Mouse (Mus musculus) gastrocnemius, adult 2 months (tissue): Measurements from ENCODE around the gene Ly6g. TPM values are rescaled to one million over a fixed set of nuclear protein-coding genes. Genes with fewer than 3 reads are reported as not detected.
A peak's percentile ranks its signal among the peaks of the same experiment; 100 is the strongest.
"Not testable (repeated sequence)": the region's sequence is repeated elsewhere in the genome, so short reads cannot be mapped to it uniquely, and the experiment has no call there.

Experiments used
- DNase-seq: peaks from one replicate; pipeline ENCODE4 v3.0.0; 2022
- H3K27ac ChIP-seq: fragments of 200-600 bp; 2 replicates; pipeline ENCODE4 v1.8.1; 2022; ENCODE audit warnings: mild to moderate bottlenecking
- H3K4me3 ChIP-seq: fragments of 200-600 bp; 2 replicates; pipeline ENCODE4 v1.8.1; 2022; ENCODE audit warnings: mild to moderate bottlenecking, moderate library complexity
- CTCF ChIP-seq: fragments of 200-600 bp; IDR thresholded peaks from 2 replicates; pipeline ENCODE4 v1.8.1; 2022; ENCODE audit warnings: antibody characterized with exemption, mild to moderate bottlenecking, moderate library complexity
- intact Hi-C: fragments of 180-260 bp; cut with DNase I; formaldehyde crosslinking; loops from one replicate; pipeline ENCODE4 v1.15.1; 2025
- total RNA-seq, 2 experiments: library from RNA; stranded (reverse); gene quantifications; 2 replicates each; pipeline ENCODE4 v1.2.3; 2021

The Ly6g gene
- total RNA-seq, 2 experiments from 2014 or later, result not detected

GRCm38 (mm10) chr15:75157646-75158045 lies 2.6 kb downstream of the Ly6g start:
- DNase-seq, result no peak
- H3K4me3 ChIP-seq, result no peak overlapping the region
- H3K27ac ChIP-seq, result no peak overlapping the region
- TF ChIP-seq CTCF, result no peak
- intact Hi-C loops, result no loop called here

- no peak overlapping the region for H3K27ac ChIP-seq
- TF ChIP-seq CTCF, result peak; percentile 57
- intact Hi-C loops, result no loop called here
- no peak for DNase-seq
- H3K4me3 ChIP-seq, result no peak overlapping the region
These were observed 20.5 kb downstream of the Ly6g start for GRCm38 (mm10) chr15:75175506-75175905.

- DNase-seq, result no peak
- intact Hi-C loops, result no loop called here
- TF ChIP-seq CTCF, result no peak
- no peak overlapping the region for H3K4me3 ChIP-seq
- H3K27ac ChIP-seq, result no peak overlapping the region
These were observed 31.3 kb downstream of the Ly6g start for GRCm38 (mm10) chr15:75186291-75186690.

- Histone ChIP-seq H3K27ac (no peak overlapping the region), H3K4me3 (no peak overlapping the region)
- no peak for DNase-seq
- intact Hi-C loops, result no loop called here
- TF ChIP-seq CTCF, result peak; percentile 47
These were observed 34.1 kb downstream of the Ly6g start for GRCm38 (mm10) chr15:75189116-75189515.

DNA sequence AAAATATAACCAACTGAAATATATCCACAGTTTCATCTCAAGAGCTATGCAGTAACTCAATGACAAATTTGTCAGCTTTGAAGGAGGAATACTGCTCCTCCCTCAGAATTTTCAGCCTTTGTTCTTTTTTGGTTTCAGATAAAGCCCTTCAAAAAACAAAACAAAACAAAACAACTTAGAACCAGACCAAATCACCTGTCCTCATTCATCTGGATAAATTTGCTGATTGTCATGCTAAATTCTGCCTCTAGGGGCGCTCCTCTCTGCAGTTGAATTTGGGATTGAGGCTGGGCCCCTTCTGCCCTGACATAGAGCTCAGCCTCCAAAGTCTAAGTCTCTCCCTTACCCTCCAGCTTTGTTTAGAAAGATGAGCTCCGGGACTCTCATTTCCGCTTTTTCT lies 35.5 kb downstream of the Ly6g start:
- DNase-seq, intact Hi-C loops, H3K27ac ChIP-seq, H3K4me3 ChIP-seq: not testable (repeated sequence)
- peak; percentile 51 for TF ChIP-seq CTCF

Other genes with a start within 250 kb of the Ly6g start
- gene Ly6i, start 171.8 kb upstream of the Ly6g start, total RNA-seq, result under 1 TPM; 0.33 to 0.43 TPM
- gene Ly6a, start 157.2 kb upstream of the Ly6g start, total RNA-seq, result 10 to 100 TPM; 56.5 to 74.4 TPM
- 100 to 1,000 TPM; 116 to 134 TPM for gene Ly6c1, start 106.4 kb upstream of the Ly6g start, total RNA-seq
- 1 to 10 TPM; 4.0 to 4.1 TPM for gene Ly6c2, start 43.3 kb upstream of the Ly6g start, total RNA-seq
- not detected for gene BC025446, start 61.1 kb downstream of the Ly6g start, total RNA-seq
- gene Ly6f, start 113.2 kb downstream of the Ly6g start, total RNA-seq, result not detected